Mouse (Mus musculus): ENCODE data around the gene Atrip.
A peak's percentile ranks its signal among the peaks of the same experiment; 100 is the strongest.

Atrip gene

DNA sequence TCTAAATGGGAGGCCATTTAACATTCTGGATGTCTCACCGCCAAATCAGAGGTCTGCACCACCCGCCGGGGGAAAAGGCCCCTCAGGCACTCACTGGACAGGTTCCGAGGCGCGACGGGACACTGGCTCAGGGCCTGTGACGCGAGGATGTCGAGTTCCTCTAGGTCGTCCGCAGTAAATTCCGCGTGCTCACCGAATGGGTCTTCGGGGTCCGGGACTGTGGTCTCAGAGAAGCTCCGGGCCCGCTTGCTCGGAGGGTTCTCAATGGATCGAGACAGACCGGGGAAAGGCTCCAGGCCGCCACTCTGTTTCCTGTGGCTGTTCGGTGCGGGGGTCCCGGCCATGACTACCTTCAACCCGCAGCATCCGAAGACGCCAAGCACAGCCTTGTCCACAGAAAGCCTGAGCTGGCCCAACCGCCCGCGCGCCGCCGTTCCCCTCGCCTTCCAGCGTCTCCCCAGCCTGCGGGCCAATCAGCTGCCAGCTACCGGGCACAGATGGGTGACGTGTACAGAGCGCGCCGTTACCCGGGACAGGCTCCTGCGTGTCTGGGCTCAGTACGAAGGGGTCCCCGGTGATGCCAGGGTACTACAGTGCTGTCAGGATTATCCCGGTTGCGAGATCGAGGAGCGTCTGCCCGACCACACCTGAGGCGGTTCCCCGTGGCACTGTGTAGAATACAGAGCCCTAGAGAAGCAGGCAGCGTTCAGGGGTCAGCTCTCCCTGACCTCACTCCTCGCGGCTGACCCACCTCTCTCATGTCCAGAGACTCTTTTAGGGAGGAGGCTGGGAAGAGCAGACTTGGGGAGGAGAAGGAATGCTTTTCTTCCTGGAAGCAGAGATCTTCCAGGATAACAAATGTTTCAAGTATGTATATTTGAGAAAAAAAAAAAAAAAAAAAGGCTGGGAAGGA is at the start of gene Atrip:
Gene Atrip (minus strand): TSS at position 464 of the 913 bp plus-strand sequence.
- DNase-seq (ENCODE audit: low read depth in 1 of 2, low spot score in 2 of 2), result peak; percentile 61 to 77

DNA sequence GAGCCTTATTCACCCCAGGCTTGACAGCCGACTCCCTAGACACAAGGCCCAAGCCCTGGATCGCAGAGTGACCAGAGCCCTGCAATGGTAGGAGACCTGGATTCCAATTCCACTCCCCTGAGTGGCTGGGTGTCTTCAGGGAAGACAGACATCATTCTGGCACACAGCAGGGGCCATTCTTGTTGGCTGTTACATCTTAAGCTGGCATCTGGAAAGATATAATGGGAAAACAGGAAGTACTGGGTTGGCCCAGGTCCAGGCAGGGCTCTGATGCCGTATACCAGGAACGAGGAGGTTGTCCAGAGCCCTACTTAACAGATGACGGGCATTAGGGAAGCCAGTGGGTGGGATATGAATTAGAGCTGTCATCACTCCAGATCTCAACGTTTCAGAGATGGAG is 49.3 kb upstream of the Atrip start:
- DNase-seq (ENCODE audit: low read depth in 1 of 2, low spot score in 2 of 2), result no peak

DNA sequence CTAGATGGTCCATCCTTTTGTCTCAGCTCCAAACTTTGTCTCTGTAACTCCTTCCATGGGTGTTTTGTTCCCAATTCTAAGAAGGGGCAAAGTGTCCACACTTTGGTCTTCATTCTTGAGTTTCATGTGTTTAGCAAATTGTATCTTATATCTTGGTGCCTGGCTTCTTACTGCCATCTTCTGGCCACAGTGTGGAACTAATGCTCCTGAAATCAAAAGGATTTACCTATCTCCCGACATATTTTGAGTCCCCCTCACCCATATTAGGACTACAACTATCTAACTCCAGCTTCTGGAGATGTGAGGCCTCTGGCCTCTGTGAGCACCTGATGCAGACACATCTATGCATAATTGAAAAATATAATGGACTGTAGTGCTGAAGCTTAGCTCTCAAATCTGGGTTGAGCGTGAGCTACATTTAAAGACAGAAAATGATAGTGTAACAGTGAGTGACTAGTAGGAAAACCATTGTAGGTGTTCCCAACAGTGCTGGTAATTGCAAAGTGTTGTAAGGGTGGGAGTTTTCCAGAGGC is 48.7 kb upstream of the Atrip start:
- DNase-seq (ENCODE audit: low read depth in 1 of 2, low spot score in 2 of 2), result no peak

DNA sequence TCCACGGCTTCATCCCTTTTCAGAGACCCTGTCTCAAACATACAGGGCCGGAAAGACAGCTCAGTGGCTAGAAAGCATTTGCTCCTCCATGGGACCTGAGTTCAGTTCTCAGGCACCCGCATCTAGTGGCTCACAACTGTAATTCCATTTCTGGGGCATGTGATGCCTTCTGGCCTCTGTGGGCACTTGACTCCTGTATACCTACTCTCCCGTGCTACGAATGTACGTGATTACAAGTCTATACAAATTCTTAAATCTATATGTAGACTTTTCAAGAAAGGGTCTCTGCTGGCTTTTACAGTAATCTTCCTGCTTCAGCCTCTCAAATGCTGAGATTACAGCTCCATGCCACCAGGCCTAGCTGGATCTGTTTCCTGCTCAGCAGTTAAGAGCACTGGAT is 47.0 kb upstream of the Atrip start:
- no peak for DNase-seq (ENCODE audit: low read depth in 1 of 2, low spot score in 2 of 2)

DNA sequence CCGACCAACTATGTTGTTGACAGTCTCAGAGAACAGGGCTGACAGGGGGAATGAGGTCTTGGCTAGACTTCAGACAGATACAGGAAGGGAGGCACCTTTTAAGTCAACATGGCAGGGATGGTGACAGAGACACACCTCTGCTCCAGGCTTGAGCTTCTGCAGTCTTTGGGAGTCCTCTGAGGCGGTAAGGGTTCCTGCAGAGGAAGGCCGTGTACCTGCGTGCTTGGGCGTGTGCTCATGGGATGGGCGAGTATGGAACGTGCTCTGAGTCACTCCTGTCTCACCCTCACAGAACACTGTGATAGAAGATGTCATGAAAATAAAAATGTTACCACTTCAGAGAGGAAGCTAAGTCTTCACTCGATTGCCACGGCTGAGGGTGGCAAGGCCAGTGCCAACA is 45.6 kb upstream of the Atrip start:
- DNase-seq (ENCODE audit: low read depth in 1 of 2, low spot score in 2 of 2), result no peak

DNA sequence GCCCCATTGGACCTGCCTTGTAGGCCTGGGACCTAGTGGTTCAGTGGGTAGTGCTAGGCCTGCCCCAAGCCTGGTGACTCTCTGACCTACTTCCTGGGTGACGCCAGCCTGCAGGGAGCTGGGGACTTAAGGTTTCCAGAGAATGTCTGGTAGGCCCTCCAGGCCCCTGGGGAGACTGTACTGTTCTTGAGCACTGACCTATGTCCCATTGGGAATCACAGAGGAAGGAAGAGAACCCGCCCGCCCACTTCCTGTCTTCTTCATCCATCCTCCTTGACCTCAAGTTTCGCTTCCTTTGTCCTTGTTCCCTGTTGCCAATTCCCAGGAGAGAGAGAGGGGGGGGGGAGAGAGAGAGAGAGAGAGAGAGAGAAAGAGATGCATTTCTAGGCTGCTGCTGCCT is 44.2 kb upstream of the Atrip start:
- DNase-seq (ENCODE audit: low read depth in 1 of 2, low spot score in 2 of 2), result no peak

DNA sequence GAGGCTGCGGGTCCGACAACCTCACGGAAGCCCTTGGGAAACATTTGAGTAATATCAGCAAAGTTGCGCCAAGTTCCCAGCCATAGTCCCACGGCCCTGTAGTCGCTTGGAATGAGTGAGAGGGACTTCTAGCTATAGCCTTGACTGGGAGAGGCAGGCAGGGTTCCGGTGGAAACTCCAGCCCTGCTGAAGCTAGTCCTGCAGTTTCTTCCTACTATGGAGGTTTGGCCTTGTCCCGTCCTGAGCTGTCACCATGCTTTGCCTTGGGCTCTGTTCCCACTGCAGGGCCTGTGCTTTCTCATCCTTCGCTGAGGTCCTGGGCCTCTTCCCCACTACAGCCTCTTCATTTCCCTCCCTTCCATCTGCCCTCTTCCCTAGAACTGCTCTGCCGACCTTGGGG is 42.3 kb upstream of the Atrip start:
- DNase-seq (ENCODE audit: low read depth in 1 of 2, low spot score in 2 of 2), result no peak

DNA sequence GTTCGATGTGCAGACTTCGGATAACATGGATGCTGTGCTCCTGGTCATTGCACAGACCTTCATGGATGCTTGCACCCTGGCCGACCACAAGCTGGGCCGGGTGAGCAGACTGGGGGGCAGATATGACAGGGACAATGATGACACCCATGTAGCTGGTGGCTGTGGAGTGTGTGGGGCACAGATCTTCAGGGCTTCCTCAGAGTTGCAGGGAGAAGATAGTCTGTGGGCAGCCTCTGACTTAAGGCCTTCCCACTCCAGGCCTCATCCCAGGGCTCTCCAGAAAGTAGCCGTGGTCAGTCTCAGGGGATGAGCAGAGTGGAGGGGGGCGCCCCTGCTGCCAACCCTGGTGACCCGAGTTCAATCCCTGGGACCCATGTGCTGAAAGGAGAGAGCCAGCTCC is 40.9 kb upstream of the Atrip start:
- DNase-seq (ENCODE audit: low read depth in 1 of 2, low spot score in 2 of 2), result no peak

DNA sequence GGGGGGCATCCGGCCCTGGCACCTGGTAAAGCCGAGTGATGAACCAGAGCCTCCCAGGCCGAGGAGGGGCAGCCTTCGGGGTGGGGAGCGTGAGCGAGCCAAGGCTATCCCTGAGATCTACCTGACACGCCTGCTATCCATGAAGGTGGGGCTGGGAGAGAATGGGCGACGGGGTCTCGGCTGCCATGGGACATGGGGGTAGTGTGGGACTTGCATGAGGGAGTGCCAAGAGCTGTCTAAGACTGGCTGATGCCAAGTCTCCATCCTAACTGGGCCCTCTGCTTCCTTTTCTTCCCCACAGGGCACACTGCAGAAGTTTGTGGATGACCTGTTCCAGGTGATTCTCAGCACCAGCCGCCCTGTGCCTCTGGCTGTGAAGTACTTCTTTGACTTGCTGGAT is 40.4 kb upstream of the Atrip start:
- no peak for DNase-seq (ENCODE audit: low read depth in 1 of 2, low spot score in 2 of 2)

DNA sequence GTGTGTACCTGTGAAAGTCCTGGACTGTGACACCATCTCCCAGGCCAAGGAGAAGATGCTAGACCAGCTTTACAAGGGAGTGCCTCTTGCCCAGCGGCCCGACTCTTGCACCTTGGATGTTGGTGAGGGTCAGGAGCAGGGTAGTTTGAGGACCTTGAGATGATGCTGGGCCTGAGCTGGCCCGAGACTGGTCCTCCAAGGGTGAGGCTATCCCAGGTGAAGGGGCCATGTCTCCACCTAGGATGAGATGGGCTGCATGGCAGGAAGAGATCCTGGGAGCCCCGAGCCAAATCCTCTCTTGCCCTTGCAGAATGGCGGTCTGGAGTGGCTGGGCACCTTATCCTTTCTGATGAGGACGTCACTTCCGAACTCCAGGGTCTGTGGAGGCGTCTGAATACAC is 39.4 kb upstream of the Atrip start:
- DNase-seq (ENCODE audit: low read depth in 1 of 2, low spot score in 2 of 2), result no peak

DNA sequence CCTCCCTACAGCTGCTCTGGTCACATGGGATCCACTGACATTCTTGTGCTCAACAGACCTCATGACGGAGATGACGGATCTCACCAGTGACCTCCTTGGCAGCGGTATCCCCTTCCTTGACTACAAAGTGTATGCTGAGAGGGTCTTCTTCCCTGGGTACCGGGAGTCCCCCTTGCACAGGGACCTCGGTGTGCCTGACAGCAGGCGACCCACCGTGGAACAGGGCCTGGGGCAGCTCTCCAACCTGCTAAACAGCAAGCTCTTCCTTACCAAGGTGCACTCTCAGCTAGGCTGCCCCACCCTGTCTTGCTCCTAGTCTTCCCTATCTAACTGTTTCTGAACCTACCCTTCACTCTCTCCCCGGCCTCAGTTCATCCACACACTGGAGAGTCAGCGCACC is 37.7 kb upstream of the Atrip start:
- DNase-seq (ENCODE audit: low read depth in 1 of 2, low spot score in 2 of 2), result no peak

DNA sequence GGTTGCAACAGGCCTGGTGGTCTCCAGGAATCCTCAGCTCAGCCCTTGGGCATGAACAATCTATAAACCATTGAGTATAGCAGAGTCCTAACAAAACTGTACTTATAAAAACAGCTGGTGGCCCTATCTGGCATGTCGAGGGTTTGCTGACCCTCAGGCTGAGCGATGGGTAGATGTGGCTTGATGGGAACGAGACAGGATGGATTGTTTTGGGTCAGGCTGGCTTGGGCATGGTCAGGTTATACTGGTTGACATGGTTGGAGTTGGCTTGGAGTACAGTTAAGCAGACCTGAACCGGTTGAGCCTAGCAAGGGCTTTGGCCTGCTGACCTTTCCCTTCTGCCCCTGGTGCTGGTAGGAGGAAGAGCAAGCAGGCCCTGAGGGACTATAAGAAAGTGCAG is 37.2 kb upstream of the Atrip start:
- DNase-seq (ENCODE audit: low read depth in 1 of 2, low spot score in 2 of 2), result no peak

DNA sequence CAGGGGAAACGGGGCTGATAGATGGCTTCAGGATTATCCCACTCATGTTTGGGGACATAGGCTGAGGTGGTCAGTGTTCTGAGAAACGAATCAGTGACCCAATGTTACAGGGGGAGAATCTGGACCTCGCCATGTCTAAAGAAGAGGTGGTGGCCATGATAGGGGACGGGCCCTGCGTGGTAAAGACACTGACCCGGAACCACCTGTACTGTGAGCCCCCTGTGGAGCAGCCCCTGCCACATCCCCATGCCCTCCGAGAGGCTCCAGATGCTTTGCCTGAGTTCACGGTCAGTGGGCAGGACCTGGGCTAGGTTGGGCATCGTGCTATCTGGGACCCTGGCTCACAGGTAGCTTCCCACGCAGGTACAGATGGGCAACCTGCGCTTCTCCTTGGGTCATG is 36.3 kb upstream of the Atrip start:
- DNase-seq (ENCODE audit: low read depth in 1 of 2, low spot score in 2 of 2), result no peak

DNA sequence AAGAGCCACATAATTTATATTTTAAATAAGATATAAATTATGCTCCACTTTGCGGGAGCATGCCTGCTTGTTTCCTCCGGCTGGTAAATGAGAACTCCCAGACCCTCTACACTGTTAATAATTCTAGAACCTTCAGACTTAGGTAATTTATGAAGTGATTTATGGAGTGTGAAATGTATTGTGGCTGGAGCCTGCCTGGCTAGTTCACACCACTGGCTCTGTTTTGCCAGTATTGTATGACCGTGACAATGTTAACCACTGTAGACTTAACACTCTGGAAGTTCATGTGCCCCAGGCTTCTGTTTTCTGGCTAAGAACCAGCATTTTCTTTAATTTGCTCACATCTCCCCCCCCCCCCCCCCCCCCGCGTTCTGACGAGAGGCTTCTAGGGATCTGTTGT is 33.4 kb upstream of the Atrip start:
- DNase-seq (ENCODE audit: low read depth in 1 of 2, low spot score in 2 of 2), result no peak

DNA sequence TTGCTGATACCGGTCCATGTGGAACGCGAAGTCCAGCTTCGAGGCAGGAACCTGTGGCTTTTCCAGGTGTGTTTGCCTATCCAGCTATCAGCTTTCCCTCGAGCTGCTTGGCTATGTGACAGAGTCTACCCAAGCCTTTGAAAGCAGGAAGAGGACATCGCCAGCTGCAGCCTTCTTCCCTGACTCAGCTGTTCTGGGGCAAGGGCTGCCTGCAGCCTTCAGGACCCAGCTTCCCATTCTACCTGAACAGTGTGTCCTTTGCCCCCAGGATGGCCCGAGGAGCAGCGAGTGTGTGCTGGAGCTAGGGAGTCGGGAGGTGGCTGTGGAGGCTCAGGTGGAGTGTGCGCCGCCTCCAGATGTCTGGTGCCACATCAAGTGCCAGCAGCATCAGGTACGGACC is 31.7 kb upstream of the Atrip start:
- no peak for DNase-seq (ENCODE audit: low read depth in 1 of 2, low spot score in 2 of 2)

DNA sequence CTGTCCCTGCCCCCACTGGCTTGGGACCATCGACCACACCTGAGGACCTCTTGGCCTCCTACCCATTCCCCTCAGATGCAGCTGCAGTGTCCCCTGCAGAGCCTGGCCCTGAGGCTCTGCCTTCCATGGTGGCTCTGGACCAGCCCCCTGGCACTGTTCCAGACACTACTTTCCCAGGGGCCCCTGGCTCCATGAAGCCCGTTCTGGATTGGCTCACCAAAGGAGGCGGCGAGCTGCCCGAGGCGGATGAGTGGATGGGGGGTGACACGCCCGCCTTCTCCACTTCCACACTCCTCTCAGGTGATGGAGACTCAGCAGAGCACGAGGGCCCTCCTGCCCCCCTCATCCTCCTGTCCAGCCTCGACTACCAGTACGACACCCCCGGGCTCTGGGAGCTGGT is 31.1 kb upstream of the Atrip start:
- no peak for DNase-seq (ENCODE audit: low read depth in 1 of 2, low spot score in 2 of 2)

DNA sequence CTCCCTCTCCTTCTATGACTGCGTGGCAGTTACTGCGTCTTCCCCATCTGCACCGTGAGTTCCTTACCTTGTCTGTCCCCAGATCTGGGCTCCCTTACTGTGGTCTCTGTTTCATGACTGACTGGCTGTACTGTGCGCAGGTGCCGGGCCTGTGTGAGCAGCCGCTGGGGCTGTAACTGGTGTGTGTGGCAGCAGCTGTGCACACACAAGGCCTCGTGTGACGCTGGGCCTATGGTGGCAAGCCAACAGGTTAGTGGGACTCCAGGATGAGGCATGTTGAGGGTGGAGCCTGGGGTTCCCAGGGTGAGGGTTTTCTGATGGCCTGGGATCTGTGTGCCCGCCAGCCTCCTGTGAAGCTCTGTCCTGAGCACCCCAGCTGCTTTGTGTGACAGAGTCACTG is 30.2 kb upstream of the Atrip start:
- DNase-seq (ENCODE audit: low read depth in 1 of 2, low spot score in 2 of 2), result no peak

DNA sequence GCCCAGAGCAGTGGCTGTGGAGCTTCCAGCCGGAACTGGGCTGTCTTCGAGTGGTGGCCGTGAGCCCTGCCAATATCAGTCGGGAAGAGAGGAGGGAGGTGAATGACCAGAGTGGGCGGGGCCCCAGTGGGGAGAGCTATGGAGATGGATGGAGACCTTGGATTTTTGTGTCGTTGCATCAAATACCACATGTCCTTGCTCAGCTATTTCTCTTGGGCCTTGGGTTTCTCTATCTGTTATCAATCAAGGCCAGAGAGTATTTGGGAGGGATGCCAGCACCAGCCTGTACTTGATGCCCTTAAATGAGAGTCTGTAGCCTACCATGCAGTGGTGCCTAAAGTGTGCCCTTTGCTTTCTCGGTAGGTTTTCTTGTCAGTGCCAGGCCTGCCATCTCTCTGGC is 29.3 kb upstream of the Atrip start:
- no peak for DNase-seq (ENCODE audit: low read depth in 1 of 2, low spot score in 2 of 2)

DNA sequence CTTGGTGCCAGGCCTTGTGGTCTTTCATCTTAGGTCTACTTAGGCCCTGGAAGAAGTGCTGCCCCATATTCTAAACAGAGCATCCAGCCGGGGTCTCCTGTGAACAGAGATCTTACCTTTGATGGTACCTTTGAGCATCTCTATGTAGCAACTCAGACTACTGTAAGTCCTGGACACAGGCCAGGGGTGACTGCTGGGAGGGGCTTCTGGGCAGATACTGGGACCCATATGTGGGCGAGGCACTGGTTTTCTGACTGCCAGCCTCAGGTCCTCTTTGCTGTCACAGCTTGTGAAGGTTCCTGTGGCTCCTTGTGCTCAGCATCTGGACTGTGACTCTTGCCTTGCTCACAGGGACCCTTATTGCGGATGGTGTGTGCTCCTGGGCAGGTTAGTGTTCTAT is 28.6 kb upstream of the Atrip start:
- no peak for DNase-seq (ENCODE audit: low read depth in 1 of 2, low spot score in 2 of 2)

DNA sequence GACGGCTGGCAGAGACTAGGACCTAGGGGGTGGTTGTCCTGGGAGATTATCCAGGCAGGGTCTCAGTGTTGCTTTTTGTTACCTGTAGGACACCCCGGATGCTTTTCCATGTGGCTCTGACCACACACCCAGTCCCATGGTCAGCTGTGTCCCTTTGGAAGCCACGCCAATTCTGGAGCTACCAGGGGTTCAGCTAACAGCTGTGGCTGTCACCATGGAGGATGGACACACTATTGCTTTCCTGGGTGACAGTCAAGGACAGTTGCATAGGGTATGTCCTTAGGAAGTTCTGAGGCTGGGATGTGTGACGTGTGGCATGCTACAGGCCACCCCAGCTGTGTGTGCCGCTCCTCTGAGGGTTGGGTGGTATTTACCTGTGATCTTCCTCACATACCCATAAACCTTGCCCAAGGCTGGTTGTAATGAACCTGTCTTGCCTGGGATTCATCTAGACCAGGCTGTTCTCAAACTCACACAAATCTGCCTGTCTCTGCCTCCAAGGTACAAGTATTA is 28.1 kb upstream of the Atrip start:
- no peak for DNase-seq (ENCODE audit: low read depth in 1 of 2, low spot score in 2 of 2)

DNA sequence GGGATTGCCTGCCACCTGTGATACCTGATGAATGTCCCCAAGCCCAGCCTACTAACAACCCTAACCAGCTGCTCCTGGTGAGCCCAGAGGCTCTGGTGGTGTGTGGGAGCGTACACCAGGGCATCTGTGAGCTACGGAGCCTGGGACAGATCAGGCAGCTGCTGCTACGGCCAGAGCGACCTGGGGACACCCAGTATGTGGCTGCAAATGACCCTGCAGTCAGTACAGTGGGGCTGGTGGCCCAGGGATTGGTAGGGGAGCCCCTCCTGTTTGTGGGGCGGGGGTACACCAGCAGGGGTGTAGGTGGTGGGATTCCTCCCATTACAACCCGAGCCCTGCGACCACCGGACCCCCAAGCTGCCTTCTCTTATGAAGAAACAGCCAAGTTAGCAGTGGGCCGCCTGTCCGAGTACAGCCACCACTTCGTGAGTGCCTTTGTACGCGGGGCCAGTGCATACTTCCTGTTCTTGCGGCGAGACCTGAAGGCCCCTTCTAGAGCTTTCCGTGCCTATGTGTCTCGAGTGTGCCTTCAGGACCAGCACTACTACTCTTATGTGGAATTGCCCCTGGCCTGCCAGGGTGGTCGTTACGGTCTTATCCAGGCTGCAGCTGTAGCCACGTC is 26.5 kb upstream of the Atrip start:
- DNase-seq (ENCODE audit: low read depth in 1 of 2, low spot score in 2 of 2), result no peak

DNA sequence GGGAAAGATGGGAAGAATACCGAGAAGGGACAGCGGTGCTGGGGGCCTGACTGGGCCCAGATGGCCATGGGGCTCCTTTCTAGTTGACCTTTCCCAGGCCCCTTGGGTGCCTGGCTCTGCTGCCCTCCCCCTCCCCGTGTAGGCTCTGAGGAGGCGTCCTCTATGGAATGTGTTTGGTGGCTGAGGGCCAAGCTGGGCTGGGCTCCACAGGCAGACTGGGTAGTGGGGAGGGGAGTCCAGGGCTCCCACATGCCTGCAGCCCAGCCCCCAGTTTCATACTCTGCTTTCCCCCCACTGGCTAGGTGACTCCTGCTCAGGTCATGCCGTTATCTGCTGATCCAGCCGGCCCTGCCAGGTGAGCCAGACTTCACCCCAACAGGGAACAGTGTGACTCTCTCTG is 25.0 kb upstream of the Atrip start:
- no peak for DNase-seq (ENCODE audit: low read depth in 1 of 2, low spot score in 2 of 2)
